Mouse (Mus musculus) lung, embryonic 15.5 days (tissue): ENCODE results near the gene Hspd1. TPM values are rescaled to one million over a fixed set of nuclear protein-coding genes. Genes with fewer than 3 reads are reported as not detected.
"Not testable (repeated sequence)": the region's sequence is repeated elsewhere in the genome, so short reads cannot be mapped to it uniquely, and the experiment has no call there.

Experiments used
- ATAC-seq: fragments of 200-750 bp; cut with Nextera tagmentation; 2 replicates; pipeline ENCODE4 v1.8.0; 2017; ENCODE audit warnings: moderate number of reproducible peaks, borderline replicate concordance; ENCODE audit not compliant: low FRiP score, low TSS enrichment; ENCODE audit errors: extremely low read depth
- H3K27ac ChIP-seq: fragments of 300-500 bp; sonication (generic); 2 replicates; pipeline ENCODE4 v1.5.1; 2015; ENCODE audit warnings: moderate library complexity, mild to moderate bottlenecking, inconsistent platforms
- H3K27me3 ChIP-seq: fragments of 300-500 bp; sonication (generic); 2 replicates; pipeline ENCODE4 v1.6.1; 2015; ENCODE audit warnings: inconsistent platforms
- H3K36me3 ChIP-seq: fragments of 300-500 bp; sonication (generic); 2 replicates; pipeline ENCODE4 v1.6.1; 2015; ENCODE audit warnings: inconsistent platforms
- H3K4me1 ChIP-seq: fragments of 300-500 bp; sonication (generic); 2 replicates; pipeline ENCODE4 v1.6.1; 2015; ENCODE audit warnings: inconsistent platforms
- H3K4me2 ChIP-seq: fragments of 300-500 bp; sonication (generic); 2 replicates; pipeline ENCODE4 v1.6.1; 2015; ENCODE audit warnings: inconsistent platforms, mild to moderate bottlenecking, moderate library complexity
- H3K4me3 ChIP-seq: fragments of 300-500 bp; sonication (generic); 2 replicates; pipeline ENCODE4 v1.5.1; 2015; ENCODE audit warnings: mild to moderate bottlenecking, inconsistent platforms
- H3K9ac ChIP-seq: fragments of 300-500 bp; sonication (generic); 2 replicates; pipeline ENCODE4 v1.6.1; 2015; ENCODE audit warnings: inconsistent platforms
- H3K9me3 ChIP-seq: fragments of 300-500 bp; sonication (generic); 2 replicates; pipeline ENCODE4 v1.6.1; 2016; ENCODE audit warnings: inconsistent platforms
- WGBS: fragments of 180-500 bp; shearing (Covaris S2); methylation state at CpG from one replicate; pipeline ENCODE4 v1.1.7; 2015; 5-methylcytosine and 5-hydroxymethylcytosine counted together
- polyA plus RNA-seq: library from polyadenylated mRNA; unstranded; fragments of >200 nt; fragmentation: Nextera tagmentation; extraction: Ambion mirVana; gene quantifications from 2 replicates; pipeline ENCODE4 v1.2.1, GENCODE M21; 2015

Gene Hspd1
- polyA plus RNA-seq, 1 experiment from 2014 or later = 331 TPM

DNA sequence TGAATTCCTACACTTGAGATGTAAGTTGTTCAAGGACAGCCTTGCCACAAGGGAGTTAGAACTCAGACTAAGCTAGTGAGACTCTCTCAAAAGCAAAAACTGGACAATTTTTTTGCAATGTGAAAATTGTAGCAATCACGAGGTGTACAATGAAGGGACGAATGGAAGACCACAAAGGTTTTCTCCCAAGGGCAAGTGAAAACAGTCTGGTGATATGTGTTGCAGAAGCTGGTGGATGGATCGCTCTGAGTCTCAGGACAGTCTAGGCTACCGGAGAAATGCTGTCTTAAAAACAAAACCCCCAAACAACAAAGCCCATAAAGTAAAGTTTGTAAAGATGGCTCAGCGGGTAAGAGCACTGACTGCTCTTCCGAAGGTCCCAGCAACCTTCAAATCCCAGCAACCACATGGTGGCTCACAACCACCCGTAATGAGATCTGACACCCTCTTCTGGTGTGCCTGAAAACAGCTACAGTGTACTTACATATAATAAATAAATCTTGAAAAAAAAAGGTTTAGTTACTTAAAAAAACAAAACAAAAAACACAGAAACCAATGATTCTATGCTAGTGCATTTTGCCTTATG, 2.2 kb downstream of the Hspd1 start:
- Histone ChIP-seq H3K9ac (peak overlapping the region; percentile 91), H3K4me3 (peak overlapping the region; percentile 78), H3K4me2 (peak overlapping the region; percentile 70), H3K9me3 (no peaks in the 10 kb centered on the region), H3K27me3 (no peaks in the 10 kb centered on the region), H3K4me1 (peaks cover 30% of the 10 kb centered on the region), H3K36me3 (peaks cover 46% of the 10 kb centered on the region), H3K27ac (no peak overlapping the region)
- no peak for ATAC-seq
- 44% methylated on average over 7 of the region's 7 CpGs for WGBS

- peaks cover 20% of the 10 kb centered on the region for H3K4me1 ChIP-seq
- no peak overlapping the region for H3K4me3 ChIP-seq
- peaks cover 68% of the 10 kb centered on the region for H3K36me3 ChIP-seq
- H3K9ac ChIP-seq = no peak overlapping the region
- H3K4me2 ChIP-seq = no peak overlapping the region
- no peaks in the 10 kb centered on the region for H3K27me3 ChIP-seq
- H3K27ac ChIP-seq = no peak overlapping the region
- no peaks in the 10 kb centered on the region for H3K9me3 ChIP-seq
- 76% methylated on average over 1 of the region's 1 CpGs for WGBS
- no peak for ATAC-seq
Measured at GRCm38 (mm10) chr1:55082106-55082505, 5.9 kb downstream of the Hspd1 start.

GRCm38 (mm10) chr1:55079677-55080076, 8.4 kb downstream of the Hspd1 start:
- Histone ChIP-seq H3K9me3 (no peaks in the 10 kb centered on the region), H3K4me1 (peaks cover under 1% of the 10 kb centered on the region; the same call in 1 of the 2 replicates), H3K4me2 (no peak overlapping the region), H3K36me3 (peaks cover 69% of the 10 kb centered on the region), H3K9ac (no peak overlapping the region), H3K4me3 (no peak overlapping the region), H3K27ac (no peak overlapping the region), H3K27me3 (no peaks in the 10 kb centered on the region)
- 91% methylated on average over 4 of the region's 4 CpGs for WGBS
- ATAC-seq = no peak

DNA sequence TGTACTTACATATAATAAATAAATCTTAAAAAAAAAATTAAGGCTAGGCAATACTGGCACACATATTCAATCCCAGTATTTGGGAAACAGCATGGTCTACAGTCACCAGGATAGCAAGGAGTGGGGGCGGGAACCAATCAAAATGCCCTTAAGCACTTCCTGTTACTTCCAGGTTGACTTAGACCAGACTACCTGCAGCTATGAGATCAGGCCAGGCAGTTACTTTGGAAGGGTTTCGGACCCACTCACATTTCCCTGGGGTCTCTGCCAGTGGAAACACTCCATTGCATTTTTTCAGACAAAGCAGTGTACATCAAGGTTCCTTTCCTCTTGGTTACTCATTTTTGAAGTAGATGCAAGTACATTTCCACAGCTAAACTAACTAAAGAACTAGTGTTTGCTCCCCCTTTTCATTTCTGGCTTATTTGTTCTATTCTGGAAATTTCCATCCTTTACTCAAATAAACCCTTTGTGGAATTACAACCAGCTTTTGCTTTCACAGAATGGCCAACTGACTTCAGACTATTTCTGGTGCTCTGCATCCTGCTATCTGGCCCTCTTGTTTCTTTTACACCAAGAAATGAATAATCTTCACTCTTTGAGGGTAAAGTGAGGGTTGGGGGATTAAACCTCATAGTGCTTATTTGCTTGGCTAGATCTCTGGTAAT, 11.1 kb downstream of the Hspd1 start:
- Histone ChIP-seq H3K4me1 (no peaks in the 10 kb centered on the region), H3K4me2 (no peak overlapping the region), H3K9ac (no peak overlapping the region), H3K9me3 (no peaks in the 10 kb centered on the region), H3K36me3 (peaks cover 48% of the 10 kb centered on the region), H3K4me3 (no peak overlapping the region), H3K27ac (no peak overlapping the region), H3K27me3 (no peaks in the 10 kb centered on the region)
- no peak for ATAC-seq
- WGBS = 81% methylated on average over 2 of the region's 2 CpGs

- no peak for ATAC-seq
- H3K4me1 ChIP-seq = no peaks in the 10 kb centered on the region
- no peak overlapping the region for H3K4me3 ChIP-seq
- no peaks in the 10 kb centered on the region for H3K9me3 ChIP-seq
- no peak overlapping the region for H3K27ac ChIP-seq
- H3K9ac ChIP-seq = no peak overlapping the region
- no peaks in the 10 kb centered on the region for H3K27me3 ChIP-seq
- H3K4me2 ChIP-seq = no peak overlapping the region
- peaks cover 42% of the 10 kb centered on the region for H3K36me3 ChIP-seq
Measured at GRCm38 (mm10) chr1:55076395-55076743, 11.7 kb downstream of the Hspd1 start.

DNA sequence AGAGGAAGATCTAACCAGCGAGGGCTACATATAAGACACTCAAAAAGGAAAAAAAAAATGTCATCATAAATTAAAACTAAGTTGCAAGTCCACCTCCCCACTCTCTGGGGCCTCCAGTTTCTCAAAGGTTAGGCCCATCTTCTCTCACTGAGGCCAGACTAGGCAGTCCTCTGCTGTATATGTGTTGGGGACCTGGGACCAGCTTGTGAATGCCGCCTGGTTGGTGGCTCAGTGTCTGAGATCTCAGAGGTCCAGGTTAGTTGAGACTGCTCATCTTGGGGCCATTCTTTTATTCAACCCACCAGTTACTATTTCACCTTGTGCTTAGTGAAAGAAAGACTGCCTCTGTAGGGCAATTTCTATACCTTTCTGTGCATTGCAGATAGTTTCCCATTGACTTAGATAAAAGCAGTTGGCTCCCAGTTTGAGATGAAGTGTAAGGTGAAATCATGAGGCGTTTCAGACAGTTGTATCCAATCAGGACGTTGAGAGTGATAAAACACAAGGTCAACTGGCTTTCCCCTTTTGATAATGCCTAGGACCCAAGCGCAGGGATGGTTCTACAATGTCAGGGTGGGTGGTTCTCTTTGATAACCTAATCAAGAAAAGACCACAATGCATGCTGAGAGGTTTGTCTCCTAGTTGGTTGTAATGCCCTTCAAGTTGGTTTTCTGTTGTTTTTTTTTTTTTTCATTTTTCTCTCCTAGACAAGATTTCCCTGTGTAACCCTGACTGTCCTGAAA, 12.2 kb downstream of the Hspd1 start:
- 52% methylated on average over 5 of the region's 5 CpGs for WGBS
- H3K27ac ChIP-seq = no peak overlapping the region

GRCm38 (mm10) chr1:55074757-55075156, 13.3 kb downstream of the Hspd1 start:
- 31% methylated on average over 2 of the region's 2 CpGs for WGBS
- peaks cover 27% of the 10 kb centered on the region for H3K36me3 ChIP-seq
- no peaks in the 10 kb centered on the region for H3K4me1 ChIP-seq

More for the DNA sequence above, 12.2 kb downstream of the Hspd1 start:
- Histone ChIP-seq H3K36me3 (peaks cover 36% of the 10 kb centered on the region), H3K27me3 (no peaks in the 10 kb centered on the region), H3K9ac (no peak overlapping the region), H3K4me1 (no peaks in the 10 kb centered on the region), H3K4me2 (no peak overlapping the region), H3K9me3 (no peaks in the 10 kb centered on the region), H3K4me3 (no peak overlapping the region)
- ATAC-seq = no peak

GRCm38 (mm10) chr1:55072328-55072727, 15.7 kb downstream of the Hspd1 start:
- not testable (repeated sequence) for H3K9ac ChIP-seq, H3K4me1 ChIP-seq, H3K27ac ChIP-seq, ATAC-seq, H3K27me3 ChIP-seq, H3K4me2 ChIP-seq, H3K9me3 ChIP-seq, H3K4me3 ChIP-seq
- peaks cover 24% of the 10 kb centered on the region for H3K36me3 ChIP-seq

More at GRCm38 (mm10) chr1:55074757-55075156, 13.3 kb downstream of the Hspd1 start:
- Histone ChIP-seq H3K27me3 (no peaks in the 10 kb centered on the region), H3K9me3 (no peaks in the 10 kb centered on the region), H3K4me3 (no peak overlapping the region), H3K4me2 (no peak overlapping the region), H3K9ac (no peak overlapping the region), H3K27ac (no peak overlapping the region)
- ATAC-seq = no peak

- 89% methylated on average over 4 of the region's 4 CpGs for WGBS
- ATAC-seq = no peak
- H3K27me3 ChIP-seq = no peaks in the 10 kb centered on the region
- H3K27ac ChIP-seq = no peak overlapping the region
- H3K9ac ChIP-seq = no peak overlapping the region
- H3K4me2 ChIP-seq = no peak overlapping the region
- no peaks in the 10 kb centered on the region for H3K9me3 ChIP-seq
- H3K36me3 ChIP-seq = peaks cover 19% of the 10 kb centered on the region
- no peak overlapping the region for H3K4me3 ChIP-seq
- no peaks in the 10 kb centered on the region for H3K4me1 ChIP-seq
Measured at GRCm38 (mm10) chr1:55061772-55062171, 26.3 kb downstream of the Hspd1 start.

DNA sequence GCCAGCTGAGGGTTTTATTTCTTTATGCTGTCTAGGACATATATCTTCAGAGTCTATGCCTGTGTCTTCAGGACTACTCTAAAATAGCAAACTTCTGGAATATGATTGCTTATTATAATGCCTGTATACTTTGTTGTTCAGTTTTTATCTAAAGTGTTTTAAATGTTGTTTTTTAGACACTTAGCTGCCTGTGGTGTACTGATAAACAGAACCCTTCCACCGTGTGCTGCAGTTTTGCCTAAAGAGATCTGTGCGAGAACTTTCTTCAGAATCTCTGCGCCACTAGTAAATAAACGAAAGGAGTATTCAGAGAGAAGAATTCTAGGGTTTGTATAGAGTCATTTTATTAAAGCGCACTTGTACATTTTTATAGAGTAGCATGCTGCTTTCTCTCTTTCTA, 26.9 kb downstream of the Hspd1 start:
- no peak for ATAC-seq
- Histone ChIP-seq H3K4me2 (no peak overlapping the region), H3K4me1 (no peaks in the 10 kb centered on the region), H3K27me3 (no peaks in the 10 kb centered on the region), H3K9me3 (no peaks in the 10 kb centered on the region), H3K27ac (no peak overlapping the region), H3K9ac (no peak overlapping the region), H3K4me3 (no peak overlapping the region), H3K36me3 (peaks cover 15% of the 10 kb centered on the region)
- WGBS = 84% methylated on average over 5 of the region's 5 CpGs

DNA sequence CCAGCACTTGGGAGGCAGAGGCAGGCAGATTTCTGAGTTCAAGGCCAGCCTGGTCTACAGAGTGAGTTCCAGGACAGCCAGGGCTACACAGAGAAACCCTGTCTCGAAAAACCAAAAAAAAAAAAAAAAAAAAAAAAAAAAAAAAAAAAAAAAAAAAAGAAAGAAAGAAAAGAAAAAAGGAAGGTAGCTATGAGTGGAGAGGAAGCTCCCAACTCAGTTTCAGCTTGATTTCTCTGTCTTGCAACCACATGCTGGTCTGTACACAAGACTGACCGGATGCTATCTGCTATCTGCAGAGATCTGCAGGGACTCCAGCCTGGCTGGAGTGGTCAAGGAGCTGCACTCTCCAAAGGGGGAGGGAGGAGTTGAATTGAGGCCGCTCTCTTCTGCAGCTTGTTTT, 29.7 kb downstream of the Hspd1 start:
- H3K27me3 ChIP-seq, H3K4me2 ChIP-seq, ATAC-seq, H3K36me3 ChIP-seq, H3K9me3 ChIP-seq, H3K9ac ChIP-seq, H3K4me1 ChIP-seq, H3K4me3 ChIP-seq, H3K27ac ChIP-seq: not testable (repeated sequence)
- WGBS = 79% methylated on average over 2 of the region's 3 CpGs
